Mouse (Mus musculus) heart, postnatal 0 days (tissue): ENCODE measurements at regions not wholly inside any gene's neighbourhood (a gene's known extent, or its start where the extent isn't known, plus 50 kb on each side); places are given as distances from the start of the nearest gene placed in this dataset.

ENCODE experiments used
- CTCF ChIP-seq: IDR thresholded peaks from 2 replicates; pipeline ENCODE4 v1.5.1; 2016; ENCODE audit warnings: antibody characterized with exemption, control low read depth, low read depth
- EP300 ChIP-seq: IDR thresholded peaks from 2 replicates; pipeline ENCODE4 v1.6.1; 2016; ENCODE audit warnings: antibody characterized with exemption, low read depth

DNA sequence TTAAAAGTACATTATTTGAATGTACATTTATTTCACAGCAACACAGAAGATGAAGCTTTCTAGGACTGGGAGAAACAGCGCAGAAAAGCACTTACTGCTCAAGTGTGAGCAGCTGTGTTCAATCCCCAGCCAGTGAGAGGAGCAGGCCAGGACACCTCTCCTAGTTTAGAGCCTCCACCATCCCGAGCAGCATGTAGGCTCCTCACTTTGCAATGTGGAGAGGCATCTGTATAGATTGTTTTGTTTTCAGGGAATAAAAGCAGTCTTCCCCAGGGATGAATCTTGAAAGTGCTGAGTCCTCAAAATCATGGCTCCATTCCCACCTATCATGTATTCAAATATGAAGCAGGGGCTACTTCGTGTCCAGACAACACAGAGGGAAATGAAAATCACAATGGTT, 293.1 kb downstream of the Cdh26 start:
- TF ChIP-seq CTCF: no peak
- no peak for TF ChIP-seq EP300
